Mouse (Mus musculus) small intestine, adult 2 months (tissue): ENCODE measurements around the gene Cd3g.

Experiments
- CTCF ChIP-seq: fragments of 200-500 bp; IDR thresholded peaks from 2 replicates; pipeline ENCODE4 v1.5.1; 2012; ENCODE audit warnings: low read depth, mild to moderate bottlenecking, control low read depth, inconsistent platforms, low read length, moderate library complexity, mixed read lengths; ENCODE audit not compliant: insufficient replicate concordance, insufficient read length; ENCODE audit errors: extremely low read depth
- POLR2A ChIP-seq: fragments of 200-500 bp; IDR thresholded peaks from 2 replicates; pipeline ENCODE4 v1.6.1; 2012; ENCODE audit warnings: low read depth, mild to moderate bottlenecking, control low read depth, inconsistent platforms, low read length, moderate library complexity

GRCm38 (mm10) chr9:44994962-44995361 lies 14.7 kb upstream of the Cd3g start:
- TF ChIP-seq POLR2A (no peak), CTCF (no peak)
